Mouse (Mus musculus): ENCODE measurements around the gene Doc2g. TPM values are rescaled to one million over a fixed set of nuclear protein-coding genes. Genes with fewer than 3 reads are reported as not detected.
"Not testable (repeated sequence)": the region's sequence is repeated elsewhere in the genome, so short reads cannot be mapped to it uniquely, and the experiment has no call there.

Doc2g gene
- polyA plus RNA-seq, 1 experiment = 2.1 TPM

DNA sequence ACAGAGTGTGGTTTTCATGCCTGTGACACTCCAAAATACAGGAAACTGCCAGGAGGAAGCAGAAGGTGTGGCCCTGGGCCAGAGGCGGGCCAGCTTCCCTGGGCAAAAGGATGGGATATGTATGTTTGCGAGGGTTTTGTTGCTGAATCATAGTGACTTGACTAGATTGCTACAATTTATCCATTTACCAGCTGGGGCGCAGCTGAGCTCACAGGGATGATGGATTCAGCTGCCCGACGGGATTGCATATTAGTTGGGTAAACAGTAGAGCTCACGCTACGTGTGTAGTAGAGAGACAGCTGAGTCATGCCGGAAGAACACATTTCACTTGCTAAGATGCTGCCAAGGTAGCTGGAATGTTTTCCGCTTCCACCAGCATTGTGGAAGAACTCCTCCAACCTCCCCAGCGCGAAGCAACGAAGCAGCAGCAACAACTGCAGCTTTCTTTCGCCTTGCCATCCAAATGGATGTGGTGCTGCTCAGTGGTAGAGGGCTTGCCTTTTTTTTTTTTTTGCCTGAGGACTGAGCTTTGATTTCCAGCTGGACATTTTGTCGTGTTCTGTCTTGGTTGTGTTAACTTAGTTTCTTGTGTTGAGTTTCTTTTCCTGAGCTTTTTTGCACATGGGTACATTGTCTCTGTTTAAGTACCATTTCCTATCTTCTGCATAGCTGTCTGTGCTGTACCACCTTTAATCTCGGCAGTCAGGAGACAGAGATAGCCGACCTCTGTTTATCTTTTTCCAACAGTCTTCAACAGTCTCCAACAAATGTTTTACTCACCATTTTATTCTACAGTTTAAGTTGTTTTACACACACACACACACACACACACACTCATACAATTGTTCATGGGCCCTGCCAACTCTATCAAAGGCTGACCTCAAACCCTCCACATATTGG lies 43.1 kb downstream of the Doc2g start, which contains the start of gene Gstp2:
Gene Gstp2, minus strand, starts transcription at position 58 of the 900 bp plus-strand sequence.
- peak within 1 kb of the TSS; percentile 65 for H3K27ac ChIP-seq (ENCODE audit: insufficient read depth, low read length)
- no peaks in the 10 kb centered on the region for H3K4me1 ChIP-seq (ENCODE audit: control insufficient read depth, insufficient read depth, low read length)
- peak; percentile 8; the same call in 1 of the 2 replicates for TF ChIP-seq CTCF (IDR thresholded peaks at IDR 0.05; ENCODE audit: borderline replicate concordance, insufficient read depth, low read length)
- TF ChIP-seq POLR2A (IDR thresholded peaks at IDR 0.05; ENCODE audit: low read depth, low read length) = no peak
- no peak within 1 kb of the TSS for H3K4me3 ChIP-seq (ENCODE audit: insufficient read depth, low read length)

GRCm38 (mm10) chr19:4046866-4047254 lies 43.7 kb downstream of the Doc2g start:
- Histone ChIP-seq H3K27ac (ENCODE audit: insufficient read depth, low read length) (no peak overlapping the region), H3K4me1 (ENCODE audit: control insufficient read depth, insufficient read depth, low read length) (no peaks in the 10 kb centered on the region), H3K4me3 (ENCODE audit: insufficient read depth, low read length) (no peak overlapping the region)
- TF ChIP-seq CTCF (IDR thresholded peaks at IDR 0.05; ENCODE audit: borderline replicate concordance, insufficient read depth, low read length) (no peak), POLR2A (IDR thresholded peaks at IDR 0.05; ENCODE audit: low read depth, low read length) (no peak)

DNA sequence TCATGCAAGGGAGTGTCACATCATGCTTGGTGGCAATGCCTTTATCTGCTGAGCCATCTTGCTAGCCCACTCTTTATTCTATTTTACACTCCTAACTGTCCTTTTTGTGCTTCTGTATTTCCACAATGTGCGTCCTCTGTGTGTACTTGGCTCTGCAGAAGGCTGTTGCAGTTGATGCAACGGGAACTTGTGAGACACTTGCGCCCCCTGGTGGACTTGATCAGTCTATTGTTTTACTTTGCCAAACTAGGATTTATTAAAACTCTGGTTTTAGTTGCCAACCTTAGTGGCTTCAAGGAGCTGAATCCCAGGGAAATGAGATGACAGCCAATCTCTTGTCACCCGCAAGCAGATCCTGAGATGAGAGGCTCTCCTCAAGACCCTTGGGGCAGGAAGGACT lies 44.7 kb downstream of the Doc2g start:
- peak; percentile 48; the same call in 1 of the 2 replicates for TF ChIP-seq CTCF (IDR thresholded peaks at IDR 0.05; ENCODE audit: borderline replicate concordance, insufficient read depth, low read length)
- TF ChIP-seq POLR2A (IDR thresholded peaks at IDR 0.05; ENCODE audit: low read depth, low read length) = no peak
- Histone ChIP-seq H3K27ac (ENCODE audit: insufficient read depth, low read length) (no peak overlapping the region), H3K4me3 (ENCODE audit: insufficient read depth, low read length) (no peak overlapping the region), H3K4me1 (ENCODE audit: control insufficient read depth, insufficient read depth, low read length) (0 out of 2 replicates have a peak, but pooled peaks cover 2% of the 10 kb centered on the region)

GRCm38 (mm10) chr19:4049069-4049468 lies 46.0 kb downstream of the Doc2g start:
- H3K4me1 ChIP-seq (ENCODE audit: control insufficient read depth, insufficient read depth, low read length); H3K27ac ChIP-seq (ENCODE audit: insufficient read depth, low read length); H3K4me3 ChIP-seq (ENCODE audit: insufficient read depth, low read length): not testable (repeated sequence)

DNA sequence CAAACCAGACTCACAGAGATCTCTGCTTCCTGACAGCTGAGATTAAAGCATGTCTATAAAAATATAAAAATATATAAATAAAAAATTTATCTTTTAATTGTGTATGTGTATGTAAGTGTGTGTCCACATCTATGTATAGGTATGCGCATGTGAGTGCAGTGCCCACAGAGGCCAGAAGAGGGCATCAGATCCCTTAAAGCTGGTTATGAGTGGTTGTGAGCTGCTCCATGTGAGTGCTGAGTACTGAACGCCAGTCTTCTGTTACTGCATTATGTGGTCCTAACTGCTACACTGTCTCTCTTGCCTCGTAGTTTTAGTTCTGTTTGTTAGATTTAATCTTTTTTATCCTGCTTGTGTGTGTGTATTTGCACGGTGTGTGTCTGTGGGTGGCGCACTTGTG lies 47.9 kb downstream of the Doc2g start:
- H3K4me3 ChIP-seq (ENCODE audit: insufficient read depth, low read length) = no peak overlapping the region
- H3K4me1 ChIP-seq (ENCODE audit: control insufficient read depth, insufficient read depth, low read length) = 0 out of 2 replicates have a peak, but pooled peaks cover 2% of the 10 kb centered on the region
- no peak overlapping the region for H3K27ac ChIP-seq (ENCODE audit: insufficient read depth, low read length)
- TF ChIP-seq POLR2A (IDR thresholded peaks at IDR 0.05; ENCODE audit: low read depth, low read length) (no peak), CTCF (IDR thresholded peaks at IDR 0.05; ENCODE audit: borderline replicate concordance, insufficient read depth, low read length) (no peak)

DNA sequence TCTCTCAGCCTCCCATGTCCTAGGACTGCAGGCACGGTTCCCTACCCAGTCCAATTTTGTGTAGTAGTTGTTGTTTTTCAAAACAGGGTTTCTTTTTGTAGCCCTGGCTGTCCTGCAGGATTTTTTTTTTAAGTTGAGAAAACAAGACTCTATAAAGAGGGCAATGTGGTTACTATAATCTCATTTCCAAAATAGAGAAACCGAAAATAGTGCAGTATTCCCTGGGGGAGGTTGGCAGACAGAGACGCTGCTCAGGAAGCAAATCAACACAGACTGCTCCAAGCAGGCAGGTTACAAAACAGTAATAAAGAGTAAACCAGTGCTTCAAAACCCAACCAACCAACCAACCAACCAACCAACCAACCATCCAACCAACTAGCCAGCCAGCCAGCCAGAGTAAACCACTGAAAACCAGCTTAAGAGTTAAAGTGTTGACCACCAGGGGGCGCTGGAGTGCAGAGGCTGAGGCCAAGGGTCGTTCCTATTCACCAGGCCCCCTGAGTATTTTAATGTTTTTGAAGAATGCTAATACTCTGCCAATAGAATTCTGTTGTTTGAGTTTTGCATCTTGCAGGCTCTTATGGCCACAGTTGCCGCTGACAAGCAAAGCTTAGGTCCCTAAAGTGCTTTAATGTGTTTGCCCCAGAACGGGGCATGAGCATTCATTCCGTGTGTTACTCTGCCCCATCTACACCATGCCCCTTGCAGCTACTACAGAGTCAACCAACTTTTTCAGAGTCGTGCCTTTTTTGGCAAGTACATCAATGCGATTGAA lies 48.8 kb downstream of the Doc2g start:
- no peak for TF ChIP-seq POLR2A (IDR thresholded peaks at IDR 0.05; ENCODE audit: low read depth, low read length)
- TF ChIP-seq CTCF (IDR thresholded peaks at IDR 0.05; ENCODE audit: borderline replicate concordance, insufficient read depth, low read length) = peak; percentile 45; the same call in 1 of the 2 replicates
- Histone ChIP-seq H3K4me3 (ENCODE audit: insufficient read depth, low read length) (no peak overlapping the region), H3K27ac (ENCODE audit: insufficient read depth, low read length) (no peak overlapping the region), H3K4me1 (ENCODE audit: control insufficient read depth, insufficient read depth, low read length) (0 out of 2 replicates have a peak, but pooled peaks cover 2% of the 10 kb centered on the region)

DNA sequence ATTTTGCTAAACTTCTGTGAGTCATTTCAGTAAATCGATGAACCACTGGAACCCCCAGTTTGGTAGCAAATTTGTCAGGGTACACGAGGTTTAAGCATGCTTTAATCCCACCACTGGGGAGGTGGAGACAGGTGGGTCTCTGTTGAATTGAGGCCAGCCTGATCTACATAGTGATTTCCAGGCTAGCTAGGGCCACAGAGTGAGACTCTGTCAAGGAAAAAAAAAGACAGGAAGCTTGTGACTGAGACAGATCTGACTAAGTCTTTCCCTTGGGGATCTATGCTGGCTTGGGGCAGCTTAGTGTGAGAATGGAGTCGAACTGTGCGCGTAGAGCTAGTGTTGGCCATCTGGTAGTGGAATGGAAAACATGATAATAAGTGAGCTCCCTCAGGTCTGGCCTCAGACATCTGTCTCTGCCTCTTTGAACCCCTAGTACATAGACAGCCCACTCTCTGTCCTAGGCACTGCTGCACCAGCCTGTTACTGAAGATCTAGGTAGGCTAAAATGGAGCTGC lies 49.5 kb downstream of the Doc2g start:
- TF ChIP-seq POLR2A (IDR thresholded peaks at IDR 0.05; ENCODE audit: low read depth, low read length) = no peak
- no peak for TF ChIP-seq CTCF (IDR thresholded peaks at IDR 0.05; ENCODE audit: borderline replicate concordance, insufficient read depth, low read length)
- 0 out of 2 replicates have a peak, but pooled peaks cover 2% of the 10 kb centered on the region for H3K4me1 ChIP-seq (ENCODE audit: control insufficient read depth, insufficient read depth, low read length)
- H3K4me3 ChIP-seq (ENCODE audit: insufficient read depth, low read length) = no peak overlapping the region
- no peak overlapping the region for H3K27ac ChIP-seq (ENCODE audit: insufficient read depth, low read length)

DNA sequence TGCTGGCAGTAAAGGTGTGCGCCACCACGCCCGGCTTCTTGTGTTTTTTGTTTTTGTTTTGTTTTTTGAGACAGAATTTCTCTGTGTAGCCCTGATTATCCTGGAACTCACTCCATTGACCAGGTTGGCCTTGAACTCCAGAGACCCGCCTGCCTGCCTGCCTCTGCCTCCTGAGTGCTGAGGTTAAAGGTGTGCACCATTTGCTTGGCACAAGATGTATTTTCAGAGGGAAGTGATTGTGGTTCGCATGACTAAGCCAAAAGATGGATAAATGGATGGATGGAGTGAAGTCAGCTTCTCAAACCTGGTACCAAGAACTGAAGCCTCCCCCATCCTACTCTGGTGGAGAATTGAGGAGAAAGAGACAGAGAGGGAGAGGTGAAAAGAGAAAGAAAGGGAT lies 51.5 kb downstream of the Doc2g start:
- Histone ChIP-seq H3K27ac (ENCODE audit: insufficient read depth, low read length) (no peak overlapping the region), H3K4me1 (ENCODE audit: control insufficient read depth, insufficient read depth, low read length) (0 out of 2 replicates have a peak, but pooled peaks cover 2% of the 10 kb centered on the region), H3K4me3 (ENCODE audit: insufficient read depth, low read length) (no peak overlapping the region)
- TF ChIP-seq CTCF (IDR thresholded peaks at IDR 0.05; ENCODE audit: borderline replicate concordance, insufficient read depth, low read length) = no peak
- TF ChIP-seq POLR2A (IDR thresholded peaks at IDR 0.05; ENCODE audit: low read depth, low read length) = no peak

- TF ChIP-seq POLR2A (IDR thresholded peaks at IDR 0.05; ENCODE audit: low read depth, low read length) (no peak), CTCF (IDR thresholded peaks at IDR 0.05; ENCODE audit: borderline replicate concordance, insufficient read depth, low read length) (no peak)
- no peak overlapping the region for H3K27ac ChIP-seq (ENCODE audit: insufficient read depth, low read length)
These were observed 52.3 kb downstream of the Doc2g start for GRCm38 (mm10) chr19:4055216-4055946.

More at GRCm38 (mm10) chr19:4055216-4055946, 52.3 kb downstream of the Doc2g start:
- H3K4me3 ChIP-seq (ENCODE audit: insufficient read depth, low read length) = no peak overlapping the region
- 0 out of 2 replicates have a peak, but pooled peaks cover 2% of the 10 kb centered on the region for H3K4me1 ChIP-seq (ENCODE audit: control insufficient read depth, insufficient read depth, low read length)

Data from embryonic fibroblast, embryonic 13.5 days (primary cell).